Comparison of ENCODE assay signal across 31 mouse cellular contexts in genomic region chr3:136024876-136025275, GRCm38 (mm10).
"Had no signal": no experiment of that assay in that cellular context is flagged by ENCODE, and none has a peak within 500 bp of the region (broad histone marks: within the 10 kb centered on the region; RNA-seq: fewer than 3 reads in every experiment).

No protein-coding gene starts in this region.

- H3K4me3 ChIP-seq: heart, adult 2 months; heart, embryonic 10.5 days; heart, embryonic 12.5 days; heart, embryonic 13.5 days; heart, embryonic 15.5 days; hindbrain, embryonic 10.5 days; hindbrain, embryonic 12.5 days; hindbrain, embryonic 13.5 days; hindbrain, embryonic 15.5 days; intestine, embryonic 15.5 days; kidney, embryonic 15.5 days; left cerebral cortex, adult 2 months had no signal

- DNase-seq: heart, adult 18-20 months; heart, adult 2 months; heart, postnatal 10 days; heart, postnatal 14 days; heart, postnatal 36 days; heart, postnatal 4 days; kidney, adult 11 months; kidney, adult 18-20 months; kidney, adult 2 months; kidney, adult 8-10 months; kidney, adult 9 months; kidney, postnatal 10 days; kidney, postnatal 14 days; kidney, postnatal 25 days; kidney, postnatal 36 days; kidney, postnatal 4 days; layer of hippocampus, postnatal 36 days had no signal

- H3K27ac ChIP-seq: heart, adult 2 months; heart, embryonic 10.5 days; heart, embryonic 13.5 days; heart, embryonic 15.5 days; hindbrain, embryonic 10.5 days; hindbrain, embryonic 12.5 days; hindbrain, embryonic 13.5 days; hindbrain, embryonic 14.5 days; hindbrain, embryonic 15.5 days; hindbrain, postnatal 0 days; intestine, embryonic 15.5 days; kidney, embryonic 15.5 days; kidney, postnatal 0 days; left cerebral cortex, adult 2 months had no signal
